Mouse (Mus musculus) midbrain, embryonic 10.5 days (tissue): Measurements from ENCODE around the gene Rmdn3. TPM values are rescaled to one million over a fixed set of nuclear protein-coding genes. Genes with fewer than 3 reads are reported as not detected.

ENCODE experiments used
- DNase-seq: peaks from one replicate; pipeline ENCODE4 v3.0.0-alpha.2; 2017; ENCODE audit warnings: low spot score
- H3K27ac ChIP-seq: fragments of 300-500 bp; sonication (generic); replicated peaks from 2 replicates; pipeline ENCODE4 v1.5.1; 2016; ENCODE audit warnings: mild to moderate bottlenecking
- H3K27me3 ChIP-seq: fragments of 300-500 bp; sonication (generic); 2 replicates; pipeline ENCODE4 v1.6.1; 2016; ENCODE audit warnings: low read depth, mild to moderate bottlenecking; ENCODE audit not compliant: poor library complexity, severe bottlenecking
- H3K36me3 ChIP-seq: fragments of 300-500 bp; sonication (generic); 2 replicates; pipeline ENCODE4 v1.6.1; 2016; ENCODE audit warnings: mild to moderate bottlenecking, moderate library complexity
- H3K4me1 ChIP-seq: fragments of 300-500 bp; sonication (generic); 2 replicates; pipeline ENCODE4 v1.6.1; 2016
- H3K4me3 ChIP-seq: fragments of 300-500 bp; sonication (generic); 2 replicates; pipeline ENCODE4 v1.5.1; 2016; ENCODE audit warnings: mild to moderate bottlenecking, moderate library complexity
- H3K9me3 ChIP-seq: fragments of 300-500 bp; sonication (generic); replicated peaks from 2 replicates; pipeline ENCODE4 v1.6.1; 2016; ENCODE audit warnings: mild to moderate bottlenecking
- WGBS: fragments of 180-500 bp; shearing (Covaris S2); methylation state at CpG from one replicate; pipeline ENCODE4 v1.1.7; 2016; 5-methylcytosine and 5-hydroxymethylcytosine counted together
- polyA plus RNA-seq: library from polyadenylated mRNA; unstranded; fragments of >200 nt; fragmentation: Nextera tagmentation; extraction: Ambion mirVana; gene quantifications from 2 replicates; pipeline ENCODE4 v1.2.1, GENCODE M21; 2016

Rmdn3 gene
- polyA plus RNA-seq, 1 experiment from 2014 or later, result 49.9 TPM

GRCm38 (mm10) chr2:119163135-119163534, 6.3 kb upstream of the Rmdn3 start:
- H3K4me1 ChIP-seq, result peaks cover 23% of the 10 kb centered on the region
- H3K4me3 ChIP-seq, result no peak overlapping the region
- no peak for DNase-seq
- no peak overlapping the region for H3K27ac ChIP-seq
- WGBS, result 82% methylated on average over 3 of the region's 3 CpGs
- H3K9me3 ChIP-seq, result no peaks in the 10 kb centered on the region
- H3K27me3 ChIP-seq, result peaks cover 47% of the 10 kb centered on the region
- H3K36me3 ChIP-seq, result no peaks in the 10 kb centered on the region

- 0 out of 2 replicates have a peak overlapping the region, but pooled peaks have one; percentile 55 for H3K27ac ChIP-seq
- no peak for DNase-seq
- 36% methylated on average over 2 of the region's 2 CpGs for WGBS
- H3K4me3 ChIP-seq, result no peak overlapping the region
- H3K9me3 ChIP-seq, result no peaks in the 10 kb centered on the region
- no peaks in the 10 kb centered on the region for H3K36me3 ChIP-seq
- peaks cover 28% of the 10 kb centered on the region for H3K27me3 ChIP-seq
- H3K4me1 ChIP-seq, result peaks cover 11% of the 10 kb centered on the region
Observed at GRCm38 (mm10) chr2:119161247-119161646, 4.4 kb upstream of the Rmdn3 start.

- no peaks in the 10 kb centered on the region for H3K27me3 ChIP-seq
- H3K27ac ChIP-seq, result no peak overlapping the region
- no peak for DNase-seq
- H3K4me1 ChIP-seq, result peaks cover 24% of the 10 kb centered on the region
- no peak overlapping the region for H3K4me3 ChIP-seq
- no peaks in the 10 kb centered on the region for H3K9me3 ChIP-seq
- peaks cover 23% of the 10 kb centered on the region for H3K36me3 ChIP-seq
Observed at GRCm38 (mm10) chr2:119157836-119158235, 1.0 kb upstream of the Rmdn3 start.

- no peaks in the 10 kb centered on the region for H3K9me3 ChIP-seq
- H3K36me3 ChIP-seq, result peaks cover 40% of the 10 kb centered on the region
- H3K4me1 ChIP-seq, result peaks cover 21% of the 10 kb centered on the region
- DNase-seq, result no peak
- no peaks in the 10 kb centered on the region for H3K27me3 ChIP-seq
- H3K27ac ChIP-seq, result peak overlapping the region; percentile 84
- 7% methylated on average over 34 of the region's 34 CpGs for WGBS
- peak overlapping the region; percentile 88 for H3K4me3 ChIP-seq
Observed at GRCm38 (mm10) chr2:119156081-119156680, 653 bp downstream of the Rmdn3 start.

GRCm38 (mm10) chr2:119155388-119155787, 1.4 kb downstream of the Rmdn3 start:
- no peaks in the 10 kb centered on the region for H3K27me3 ChIP-seq
- H3K4me1 ChIP-seq, result peaks cover 19% of the 10 kb centered on the region
- WGBS, result 88% methylated on average over 9 of the region's 9 CpGs
- H3K36me3 ChIP-seq, result peaks cover 48% of the 10 kb centered on the region
- no peaks in the 10 kb centered on the region for H3K9me3 ChIP-seq
- no peak overlapping the region for H3K27ac ChIP-seq
- no peak for DNase-seq
- peak overlapping the region; percentile 88 for H3K4me3 ChIP-seq

GRCm38 (mm10) chr2:119154683-119155082, 2.2 kb downstream of the Rmdn3 start:
- Histone ChIP-seq H3K36me3 (peaks cover 55% of the 10 kb centered on the region), H3K4me3 (no peak overlapping the region), H3K4me1 (peaks cover 19% of the 10 kb centered on the region), H3K9me3 (no peaks in the 10 kb centered on the region), H3K27ac (no peak overlapping the region), H3K27me3 (no peaks in the 10 kb centered on the region)
- WGBS, result 88% methylated on average over 2 of the region's 2 CpGs
- no peak for DNase-seq

GRCm38 (mm10) chr2:119152255-119152654, 4.6 kb downstream of the Rmdn3 start:
- WGBS, result 92% methylated on average over 6 of the region's 6 CpGs
- Histone ChIP-seq H3K9me3 (no peaks in the 10 kb centered on the region), H3K4me3 (no peak overlapping the region), H3K4me1 (peaks cover 16% of the 10 kb centered on the region), H3K27ac (no peak overlapping the region), H3K27me3 (no peaks in the 10 kb centered on the region), H3K36me3 (peaks cover 79% of the 10 kb centered on the region)
- DNase-seq, result no peak

GRCm38 (mm10) chr2:119147775-119148174, 9.1 kb downstream of the Rmdn3 start:
- Histone ChIP-seq H3K4me3 (no peak overlapping the region), H3K27ac (no peak overlapping the region), H3K27me3 (no peaks in the 10 kb centered on the region), H3K4me1 (no peaks in the 10 kb centered on the region), H3K36me3 (peaks cover 97% of the 10 kb centered on the region), H3K9me3 (peaks cover 4% of the 10 kb centered on the region; the same call in 1 of the 2 replicates)
- DNase-seq, result no peak
- WGBS, result 95% methylated on average over 8 of the region's 8 CpGs

- Histone ChIP-seq H3K27me3 (no peaks in the 10 kb centered on the region), H3K36me3 (peaks cover 97% of the 10 kb centered on the region), H3K4me1 (no peaks in the 10 kb centered on the region), H3K9me3 (peaks cover 4% of the 10 kb centered on the region; the same call in 1 of the 2 replicates), H3K27ac (no peak overlapping the region), H3K4me3 (no peak overlapping the region)
- WGBS, result 86% methylated on average over 22 of the region's 22 CpGs
- DNase-seq, result no peak
Observed at GRCm38 (mm10) chr2:119147160-119147678, 9.6 kb downstream of the Rmdn3 start.

GRCm38 (mm10) chr2:119146435-119146834, 10.4 kb downstream of the Rmdn3 start:
- Histone ChIP-seq H3K27ac (no peak overlapping the region), H3K4me3 (no peak overlapping the region), H3K27me3 (no peaks in the 10 kb centered on the region), H3K36me3 (peaks cover 97% of the 10 kb centered on the region), H3K4me1 (no peaks in the 10 kb centered on the region), H3K9me3 (peaks cover 4% of the 10 kb centered on the region; the same call in 1 of the 2 replicates)
- WGBS, result 84% methylated on average over 6 of the region's 6 CpGs
- DNase-seq, result no peak

- no peak for DNase-seq
- WGBS, result 91% methylated on average over 2 of the region's 2 CpGs
Observed at GRCm38 (mm10) chr2:119145199-119145598, 11.6 kb downstream of the Rmdn3 start.

GRCm38 (mm10) chr2:119136346-119136898, 20.4 kb downstream of the Rmdn3 start:
- Histone ChIP-seq H3K9me3 (no peaks in the 10 kb centered on the region), H3K27ac (no peak overlapping the region), H3K4me1 (no peaks in the 10 kb centered on the region), H3K4me3 (no peak overlapping the region), H3K27me3 (no peaks in the 10 kb centered on the region), H3K36me3 (peaks cover 100% of the 10 kb centered on the region)
- 95% methylated on average over 5 of the region's 5 CpGs for WGBS
- DNase-seq, result no peak

More at GRCm38 (mm10) chr2:119145199-119145598, 11.6 kb downstream of the Rmdn3 start:
- H3K36me3 ChIP-seq, result peaks cover 97% of the 10 kb centered on the region
- no peak overlapping the region for H3K4me3 ChIP-seq
- H3K27me3 ChIP-seq, result no peaks in the 10 kb centered on the region
- H3K9me3 ChIP-seq, result peaks cover 4% of the 10 kb centered on the region; the same call in 1 of the 2 replicates
- H3K27ac ChIP-seq, result no peak overlapping the region
- H3K4me1 ChIP-seq, result no peaks in the 10 kb centered on the region
